Mouse (Mus musculus) cerebellum, postnatal 36 days (tissue): ENCODE measurements around the gene Pawr.
"Not testable (repeated sequence)": the region's sequence is repeated elsewhere in the genome, so short reads cannot be mapped to it uniquely, and the experiment has no call there.

Experiments used
- DNase-seq, 2 experiments: peaks; one replicate each; pipeline ENCODE4 v3.0.0; 2021 to 2022; ENCODE audit warnings: mixed read lengths in 2 of 2

Pawr gene

GRCm38 (mm10) chr10:108394306-108394705 lies 62.4 kb downstream of the Pawr start:
- no peak for DNase-seq

GRCm38 (mm10) chr10:108395229-108395628 lies 63.3 kb downstream of the Pawr start:
- no peak for DNase-seq

GRCm38 (mm10) chr10:108395647-108396046 lies 63.7 kb downstream of the Pawr start:
- DNase-seq, result no peak

GRCm38 (mm10) chr10:108402751-108403150 lies 70.8 kb downstream of the Pawr start:
- no peak for DNase-seq

GRCm38 (mm10) chr10:108403366-108403865 lies 71.5 kb downstream of the Pawr start:
- DNase-seq, result no peak

- no peak for DNase-seq
Observed at GRCm38 (mm10) chr10:108404087-108404486, 72.2 kb downstream of the Pawr start.

GRCm38 (mm10) chr10:108405076-108405475 lies 73.2 kb downstream of the Pawr start:
- DNase-seq, result no peak

GRCm38 (mm10) chr10:108405931-108406330 lies 74.0 kb downstream of the Pawr start:
- no peak for DNase-seq

GRCm38 (mm10) chr10:108406798-108407754 lies 75.2 kb downstream of the Pawr start:
- no peak for DNase-seq

- no peak for DNase-seq
Observed at GRCm38 (mm10) chr10:108408025-108408424, 76.1 kb downstream of the Pawr start.

- no peak for DNase-seq
Observed at GRCm38 (mm10) chr10:108408437-108408836, 76.5 kb downstream of the Pawr start.

GRCm38 (mm10) chr10:108408986-108409385 lies 77.1 kb downstream of the Pawr start:
- no peak for DNase-seq

GRCm38 (mm10) chr10:108409529-108409928 lies 77.6 kb downstream of the Pawr start:
- no peak for DNase-seq

- no peak for DNase-seq
Observed at GRCm38 (mm10) chr10:108414936-108415635, 83.2 kb downstream of the Pawr start.

GRCm38 (mm10) chr10:108417448-108417847 lies 85.5 kb downstream of the Pawr start:
- DNase-seq, result no peak

- no peak for DNase-seq
Observed at GRCm38 (mm10) chr10:108430553-108430952, 98.6 kb downstream of the Pawr start.

- no peak for DNase-seq
Observed at GRCm38 (mm10) chr10:108432194-108432593, 100.3 kb downstream of the Pawr start.

- no peak for DNase-seq
Observed at GRCm38 (mm10) chr10:108433976-108434375, 102.1 kb downstream of the Pawr start.

GRCm38 (mm10) chr10:108435616-108436015 lies 103.7 kb downstream of the Pawr start:
- no peak for DNase-seq

GRCm38 (mm10) chr10:108436365-108436764 lies 104.4 kb downstream of the Pawr start:
- no peak for DNase-seq

- not testable (repeated sequence) for DNase-seq
Observed at GRCm38 (mm10) chr10:108440251-108440650, 108.3 kb downstream of the Pawr start.

GRCm38 (mm10) chr10:108443931-108444876 lies 112.3 kb downstream of the Pawr start:
- no peak for DNase-seq
